ENCODE assay signal across 1 mouse cellular context in the genomic region with DNA sequence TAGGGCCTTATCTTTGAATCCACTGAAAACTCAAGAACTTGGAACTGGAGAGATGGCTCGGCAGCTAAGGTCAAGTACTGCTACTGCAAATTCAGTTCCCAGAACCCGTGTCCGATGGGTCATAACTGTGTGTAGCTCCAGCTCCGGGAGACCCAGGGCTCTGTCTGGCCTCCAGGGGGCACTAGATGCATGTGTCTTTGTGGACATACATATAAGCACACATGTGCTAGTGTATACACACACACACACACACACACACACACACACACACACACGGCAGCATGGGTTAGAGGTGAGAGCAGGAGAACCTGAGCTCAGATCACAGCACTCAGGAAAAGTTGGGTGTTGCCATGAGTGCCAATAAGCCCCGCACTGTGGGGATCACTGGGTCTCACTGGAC.
TF ChIP-seq lines count a peak whose summit lies in the region.

No protein-coding gene starts in this region.

TF ChIP-seq in CH12.LX, 34 proteins besides CTCF, POLR2A, EP300 and RAD21 (continued from another document):
- no peak for TF ChIP-seq GABPA (IDR thresholded peaks at IDR 0.05; ENCODE audit: insufficient replicate concordance, low read depth, low read length)
- no peak for TF ChIP-seq ETS1 (conservative IDR thresholded peaks at IDR 0.05; ENCODE audit: low read depth, low read length)
- peak; percentile 48; the same call in 1 of the 2 replicates for TF ChIP-seq SIN3A (IDR thresholded peaks at IDR 0.05; ENCODE audit: low read length)
- no peak for TF ChIP-seq MAZ (IDR thresholded peaks at IDR 0.05; ENCODE audit: low read depth, low read length)
- no peak for TF ChIP-seq ZKSCAN1 (IDR thresholded peaks at IDR 0.05; ENCODE audit: borderline replicate concordance, low read depth, low read length)
- TF ChIP-seq JUN (IDR thresholded peaks at IDR 0.05; ENCODE audit: insufficient read depth, low read depth, low read length): no peak
- 0 out of 2 replicates have a peak, but pooled peaks have one; percentile 9 for TF ChIP-seq BHLHE40 (IDR thresholded peaks at IDR 0.05; ENCODE audit: low read depth, low read length)
